Mouse (Mus musculus) spleen, adult 2 months (tissue): ENCODE results near the gene Mpzl3.

Experiments used
- CTCF ChIP-seq: fragments of 200-500 bp; IDR thresholded peaks from 2 replicates; pipeline ENCODE4 v1.5.1; 2011; ENCODE audit warnings: mild to moderate bottlenecking, inconsistent platforms; ENCODE audit not compliant: insufficient read depth, insufficient read length, insufficient replicate concordance; ENCODE audit errors: extremely low read depth
- POLR2A ChIP-seq: fragments of 200-500 bp; IDR thresholded peaks from 2 replicates; pipeline ENCODE4 v1.6.1; 2011; ENCODE audit warnings: low read depth, low read length, inconsistent platforms

DNA sequence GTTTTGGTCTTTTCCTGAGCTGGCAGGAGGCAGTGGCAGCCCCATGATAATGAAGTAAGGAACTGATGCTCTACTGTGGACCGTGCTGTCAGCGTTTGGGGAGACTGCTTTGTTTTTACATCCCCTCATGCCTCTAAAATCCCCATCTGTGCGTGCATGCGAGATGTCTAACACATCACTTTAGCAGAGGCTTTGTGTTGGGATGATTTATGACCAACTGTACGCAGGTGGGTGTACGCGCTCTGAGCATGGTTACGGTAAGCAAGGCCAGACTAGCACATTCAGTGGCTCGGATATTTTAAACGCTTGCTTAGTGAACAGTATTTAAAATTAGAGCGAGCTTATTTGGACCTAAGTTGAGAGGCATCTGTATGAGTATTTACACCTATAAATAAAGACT, 37.0 kb upstream of the Mpzl3 start:
- no peak for TF ChIP-seq POLR2A
- no peak for TF ChIP-seq CTCF
